Mouse (Mus musculus): ENCODE data around the gene Mrps7. TPM values are rescaled to one million over a fixed set of nuclear protein-coding genes. Genes with fewer than 3 reads are reported as not detected.

The Mrps7 gene
- 68.0 and 76.5 TPM in 2 replicates for polyA plus RNA-seq (2015; fragmentation: Nextera tagmentation; extraction: Ambion mirVana)

GRCm38 (mm10) chr11:115603476-115604303 lies at the start of gene Mrps7, which contains the start of gene Gga3:
Gene Mrps7, plus strand, starts transcription at chr11:115603925.
Gene Gga3, minus strand, starts transcription at chr11:115604051.
- peaks cover 21% of the 10 kb centered on the region for H3K4me1 ChIP-seq (replicated peaks; ENCODE audit: control insufficient read depth, insufficient read depth, low read length)
- under 1% methylated on average over 73 of the region's 93 CpGs for WGBS
- H3K4me3 ChIP-seq (replicated peaks; ENCODE audit: low read length), result peak within 1 kb of the TSS; percentile 96
- H3K36me3 ChIP-seq (ENCODE audit: control insufficient read depth, insufficient read depth), result peaks cover 17% of the 10 kb centered on the region
- peak within 1 kb of the TSS; percentile 97 for H3K9ac ChIP-seq (replicated peaks; ENCODE audit: low read depth, low read length)
- peak within 1 kb of the TSS; percentile 91 for H3K4me2 ChIP-seq (ENCODE audit: low read length)
- H3K9me3 ChIP-seq (ENCODE audit: control insufficient read depth, low read length), result no peaks in the 10 kb centered on the region
- H3K27me3 ChIP-seq (replicated peaks; ENCODE audit: control insufficient read depth, insufficient read depth, low read length), result no peaks in the 10 kb centered on the region
- peak; percentile 97 for ATAC-seq
- H3K27ac ChIP-seq (ENCODE audit: low read length), result peak within 1 kb of the TSS; percentile 93

GRCm38 (mm10) chr11:115555717-115556116 lies 48.0 kb upstream of the Mrps7 start:
- no peak overlapping the region for H3K4me2 ChIP-seq (ENCODE audit: low read length)
- ATAC-seq, result no peak
- H3K4me1 ChIP-seq (replicated peaks; ENCODE audit: control insufficient read depth, insufficient read depth, low read length), result no peaks in the 10 kb centered on the region
- H3K27ac ChIP-seq (ENCODE audit: low read length), result no peak overlapping the region
- no peaks in the 10 kb centered on the region for H3K27me3 ChIP-seq (replicated peaks; ENCODE audit: control insufficient read depth, insufficient read depth, low read length)
- no peaks in the 10 kb centered on the region for H3K36me3 ChIP-seq (ENCODE audit: control insufficient read depth, insufficient read depth)
- no peak overlapping the region for H3K4me3 ChIP-seq (replicated peaks; ENCODE audit: low read length)
- H3K9ac ChIP-seq (replicated peaks; ENCODE audit: low read depth, low read length), result no peak overlapping the region
- WGBS, result 83% methylated on average over 17 of the region's 17 CpGs
- H3K9me3 ChIP-seq (ENCODE audit: control insufficient read depth, low read length), result no peaks in the 10 kb centered on the region

DNA sequence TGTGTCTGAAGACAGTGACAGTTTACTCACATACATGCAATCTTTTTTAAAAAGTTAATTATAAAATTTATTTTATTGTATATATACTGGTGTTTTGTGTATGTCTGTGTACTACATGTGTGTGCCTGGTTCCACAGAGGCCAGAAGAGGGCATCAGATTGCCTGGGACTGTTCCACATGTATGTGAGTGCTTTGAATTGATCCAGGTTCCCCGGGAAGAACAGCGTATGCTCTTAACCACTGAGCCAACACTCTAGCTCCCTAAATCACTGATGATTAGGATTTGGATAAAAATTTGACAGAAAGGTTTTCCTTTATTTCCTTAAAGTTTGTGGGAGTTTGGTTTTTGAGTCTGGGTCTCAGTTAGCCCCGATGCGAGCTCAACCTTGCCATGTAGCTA lies 40.3 kb upstream of the Mrps7 start:
- Histone ChIP-seq H3K9me3 (ENCODE audit: control insufficient read depth, low read length) (no peaks in the 10 kb centered on the region), H3K27me3 (replicated peaks; ENCODE audit: control insufficient read depth, insufficient read depth, low read length) (no peaks in the 10 kb centered on the region), H3K36me3 (ENCODE audit: control insufficient read depth, insufficient read depth) (peaks cover 9% of the 10 kb centered on the region), H3K4me1 (replicated peaks; ENCODE audit: control insufficient read depth, insufficient read depth, low read length) (peaks cover 14% of the 10 kb centered on the region), H3K27ac (ENCODE audit: low read length) (no peak overlapping the region), H3K4me3 (replicated peaks; ENCODE audit: low read length) (peak overlapping the region; percentile 70), H3K9ac (replicated peaks; ENCODE audit: low read depth, low read length) (peak overlapping the region; percentile 76), H3K4me2 (ENCODE audit: low read length) (peak overlapping the region; percentile 97)
- 53% methylated on average over 4 of the region's 4 CpGs for WGBS
- no peak for ATAC-seq

GRCm38 (mm10) chr11:115564064-115564809 lies 39.5 kb upstream of the Mrps7 start, which contains the start of gene Nup85:
Gene Nup85, plus strand, starts transcription at chr11:115564434.
- Histone ChIP-seq H3K36me3 (ENCODE audit: control insufficient read depth, insufficient read depth) (peaks cover 11% of the 10 kb centered on the region), H3K4me2 (ENCODE audit: low read length) (peak within 1 kb of the TSS; percentile 97), H3K9ac (replicated peaks; ENCODE audit: low read depth, low read length) (peak within 1 kb of the TSS; percentile 76), H3K27ac (ENCODE audit: low read length) (peak within 1 kb of the TSS; percentile 84), H3K4me3 (replicated peaks; ENCODE audit: low read length) (peak within 1 kb of the TSS; percentile 70), H3K27me3 (replicated peaks; ENCODE audit: control insufficient read depth, insufficient read depth, low read length) (no peaks in the 10 kb centered on the region), H3K4me1 (replicated peaks; ENCODE audit: control insufficient read depth, insufficient read depth, low read length) (peaks cover 14% of the 10 kb centered on the region), H3K9me3 (ENCODE audit: control insufficient read depth, low read length) (no peaks in the 10 kb centered on the region)
- WGBS, result under 1% methylated on average over 42 of the region's 42 CpGs
- peak; percentile 95 for ATAC-seq

- peaks cover 16% of the 10 kb centered on the region for H3K36me3 ChIP-seq (ENCODE audit: control insufficient read depth, insufficient read depth)
- no peaks in the 10 kb centered on the region for H3K9me3 ChIP-seq (ENCODE audit: control insufficient read depth, low read length)
- WGBS, result 22% methylated on average over 7 of the region's 7 CpGs
- no peaks in the 10 kb centered on the region for H3K27me3 ChIP-seq (replicated peaks; ENCODE audit: control insufficient read depth, insufficient read depth, low read length)
- H3K9ac ChIP-seq (replicated peaks; ENCODE audit: low read depth, low read length), result peak overlapping the region; percentile 76
- peak overlapping the region; percentile 97 for H3K4me2 ChIP-seq (ENCODE audit: low read length)
- peak overlapping the region; percentile 70 for H3K4me3 ChIP-seq (replicated peaks; ENCODE audit: low read length)
- peaks cover 14% of the 10 kb centered on the region for H3K4me1 ChIP-seq (replicated peaks; ENCODE audit: control insufficient read depth, insufficient read depth, low read length)
- ATAC-seq, result no peak
- H3K27ac ChIP-seq (ENCODE audit: low read length), result no peak overlapping the region
Measured at GRCm38 (mm10) chr11:115564961-115565360, 38.8 kb upstream of the Mrps7 start.

DNA sequence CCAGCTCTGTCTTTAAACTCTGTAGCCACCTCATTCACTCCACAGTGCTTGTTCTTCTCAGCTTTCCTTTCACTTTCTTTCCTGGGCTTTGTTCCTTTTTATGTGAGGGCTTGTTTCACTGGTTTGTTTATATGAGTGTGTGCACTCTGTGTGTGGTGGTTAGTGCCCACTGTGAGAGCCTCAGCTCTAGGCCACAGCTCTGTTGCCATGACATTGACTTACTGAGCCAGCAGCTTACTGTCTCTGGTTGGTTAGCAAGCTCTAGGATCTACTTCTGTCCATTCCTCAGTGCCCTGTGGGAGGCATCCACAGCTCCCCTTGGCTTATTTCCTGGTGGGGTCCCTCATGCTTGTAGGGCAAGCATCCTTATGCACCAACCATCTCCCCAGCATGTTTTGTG lies 24.6 kb upstream of the Mrps7 start:
- Histone ChIP-seq H3K27me3 (replicated peaks; ENCODE audit: control insufficient read depth, insufficient read depth, low read length) (no peaks in the 10 kb centered on the region), H3K4me1 (replicated peaks; ENCODE audit: control insufficient read depth, insufficient read depth, low read length) (no peaks in the 10 kb centered on the region), H3K9ac (replicated peaks; ENCODE audit: low read depth, low read length) (no peak overlapping the region), H3K4me2 (ENCODE audit: low read length) (no peak overlapping the region), H3K9me3 (ENCODE audit: control insufficient read depth, low read length) (no peaks in the 10 kb centered on the region), H3K36me3 (ENCODE audit: control insufficient read depth, insufficient read depth) (peaks cover 4% of the 10 kb centered on the region), H3K4me3 (replicated peaks; ENCODE audit: low read length) (no peak overlapping the region), H3K27ac (ENCODE audit: low read length) (no peak overlapping the region)
- no peak for ATAC-seq

- no peak for ATAC-seq
- no peak overlapping the region for H3K27ac ChIP-seq (ENCODE audit: low read length)
- WGBS, result 83% methylated on average over 10 of the region's 10 CpGs
Measured at GRCm38 (mm10) chr11:115582913-115583606, 20.7 kb upstream of the Mrps7 start.

GRCm38 (mm10) chr11:115584376-115585073 lies 19.2 kb upstream of the Mrps7 start:
- ATAC-seq, result no peak
- H3K9me3 ChIP-seq (ENCODE audit: control insufficient read depth, low read length), result no peaks in the 10 kb centered on the region
- no peaks in the 10 kb centered on the region for H3K4me1 ChIP-seq (replicated peaks; ENCODE audit: control insufficient read depth, insufficient read depth, low read length)
- no peak overlapping the region for H3K4me2 ChIP-seq (ENCODE audit: low read length)
- no peak overlapping the region for H3K4me3 ChIP-seq (replicated peaks; ENCODE audit: low read length)
- 88% methylated on average over 10 of the region's 10 CpGs for WGBS
- H3K36me3 ChIP-seq (ENCODE audit: control insufficient read depth, insufficient read depth), result peaks cover 26% of the 10 kb centered on the region
- H3K9ac ChIP-seq (replicated peaks; ENCODE audit: low read depth, low read length), result no peak overlapping the region
- H3K27ac ChIP-seq (ENCODE audit: low read length), result no peak overlapping the region
- H3K27me3 ChIP-seq (replicated peaks; ENCODE audit: control insufficient read depth, insufficient read depth, low read length), result no peaks in the 10 kb centered on the region

More at GRCm38 (mm10) chr11:115582913-115583606, 20.7 kb upstream of the Mrps7 start:
- Histone ChIP-seq H3K9ac (replicated peaks; ENCODE audit: low read depth, low read length) (no peak overlapping the region), H3K4me1 (replicated peaks; ENCODE audit: control insufficient read depth, insufficient read depth, low read length) (no peaks in the 10 kb centered on the region), H3K9me3 (ENCODE audit: control insufficient read depth, low read length) (no peaks in the 10 kb centered on the region), H3K36me3 (ENCODE audit: control insufficient read depth, insufficient read depth) (peaks cover 23% of the 10 kb centered on the region), H3K4me2 (ENCODE audit: low read length) (no peak overlapping the region), H3K4me3 (replicated peaks; ENCODE audit: low read length) (no peak overlapping the region), H3K27me3 (replicated peaks; ENCODE audit: control insufficient read depth, insufficient read depth, low read length) (no peaks in the 10 kb centered on the region)

Data from forebrain, embryonic 16.5 days (tissue).